Mouse (Mus musculus) kidney, embryonic 14.5 days (tissue): ENCODE data around the gene Pnpla1. TPM values are rescaled to one million over a fixed set of nuclear protein-coding genes. Genes with fewer than 3 reads are reported as not detected.
"Not testable (repeated sequence)": the region's sequence is repeated elsewhere in the genome, so short reads cannot be mapped to it uniquely, and the experiment has no call there.

ENCODE experiments used
- ATAC-seq: fragments of 200-750 bp; cut with Nextera tagmentation; 2 replicates; pipeline ENCODE4 v1.8.0; 2017; ENCODE audit warnings: moderate number of reproducible peaks, mild to moderate bottlenecking, moderate TSS enrichment, moderate library complexity; ENCODE audit not compliant: low FRiP score, low TSS enrichment
- H3K27ac ChIP-seq: fragments of 300-500 bp; sonication (generic); 2 replicates; pipeline ENCODE4 v1.5.1; 2014; ENCODE audit warnings: low read depth, mild to moderate bottlenecking, low read length, moderate library complexity, mixed read lengths
- H3K27me3 ChIP-seq: fragments of 300-500 bp; sonication (generic); 2 replicates; pipeline ENCODE4 v1.6.1; 2014; ENCODE audit warnings: mild to moderate bottlenecking, low read length; ENCODE audit not compliant: control insufficient read depth, insufficient read depth
- H3K36me3 ChIP-seq: fragments of 300-500 bp; sonication (generic); 2 replicates; pipeline ENCODE4 v1.6.1; 2014; ENCODE audit warnings: low read length, mixed read lengths; ENCODE audit not compliant: control insufficient read depth, insufficient read depth
- H3K4me1 ChIP-seq: fragments of 300-500 bp; sonication (generic); 2 replicates; pipeline ENCODE4 v1.6.1; 2014; ENCODE audit warnings: low read length, mixed read lengths; ENCODE audit not compliant: control insufficient read depth, insufficient read depth
- H3K4me2 ChIP-seq: fragments of 300-500 bp; sonication (generic); replicated peaks from 2 replicates; pipeline ENCODE4 v1.6.1; 2014; ENCODE audit warnings: low read depth, mild to moderate bottlenecking, low read length
- H3K4me3 ChIP-seq: fragments of 300-500 bp; sonication (generic); 2 replicates; pipeline ENCODE4 v1.5.1; 2014; ENCODE audit warnings: mild to moderate bottlenecking, low read length
- H3K9ac ChIP-seq: fragments of 300-500 bp; sonication (generic); 2 replicates; pipeline ENCODE4 v1.6.1; 2014; ENCODE audit warnings: low read depth, mild to moderate bottlenecking, low read length, moderate library complexity
- H3K9me3 ChIP-seq: fragments of 300-500 bp; sonication (generic); 2 replicates; pipeline ENCODE4 v1.6.1; 2016; ENCODE audit warnings: low read length; ENCODE audit not compliant: control insufficient read depth
- WGBS: fragments of 180-500 bp; shearing (Covaris S2); extraction: QIAGEN DNeasy Blood & Tissue Kit; methylation state at CpG from one replicate; pipeline ENCODE4 v1.1.7; 2014; 5-methylcytosine and 5-hydroxymethylcytosine counted together
- polyA plus RNA-seq: library from polyadenylated mRNA; unstranded; fragments of >200 nt; fragmentation: Nextera tagmentation; extraction: Ambion mirVana; gene quantifications from 2 replicates; pipeline ENCODE4 v1.2.1, GENCODE M21; 2014

The Pnpla1 gene
- polyA plus RNA-seq, 1 experiment from 2014 or later, result not detected

DNA sequence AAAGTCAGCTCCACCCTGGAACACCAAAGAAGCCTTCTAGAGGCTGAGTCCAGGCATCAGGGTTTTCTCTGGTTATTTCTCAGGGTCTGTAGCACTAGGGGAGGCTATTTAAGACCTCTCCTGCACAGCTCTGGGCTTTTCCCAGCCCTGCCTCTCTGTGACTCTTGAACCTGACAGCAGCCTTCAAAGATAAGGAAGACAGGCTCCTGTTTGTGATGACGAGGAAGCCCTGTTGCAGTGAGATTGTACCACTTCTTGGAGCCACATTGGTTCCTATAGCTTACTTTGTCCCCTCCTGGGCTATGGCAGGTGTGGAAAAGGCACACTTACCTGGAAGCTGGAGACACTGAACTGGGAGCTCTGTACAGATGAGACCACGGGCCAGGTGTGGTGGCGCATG, 25.3 kb upstream of the Pnpla1 start:
- Histone ChIP-seq H3K4me2 (no peak overlapping the region), H3K36me3 (peaks cover 75% of the 10 kb centered on the region), H3K27me3 (no peaks in the 10 kb centered on the region), H3K4me1 (no peaks in the 10 kb centered on the region), H3K9ac (no peak overlapping the region), H3K9me3 (no peaks in the 10 kb centered on the region), H3K4me3 (no peak overlapping the region), H3K27ac (no peak overlapping the region)
- WGBS, result 92% methylated on average over 3 of the region's 3 CpGs
- ATAC-seq, result no peak

DNA sequence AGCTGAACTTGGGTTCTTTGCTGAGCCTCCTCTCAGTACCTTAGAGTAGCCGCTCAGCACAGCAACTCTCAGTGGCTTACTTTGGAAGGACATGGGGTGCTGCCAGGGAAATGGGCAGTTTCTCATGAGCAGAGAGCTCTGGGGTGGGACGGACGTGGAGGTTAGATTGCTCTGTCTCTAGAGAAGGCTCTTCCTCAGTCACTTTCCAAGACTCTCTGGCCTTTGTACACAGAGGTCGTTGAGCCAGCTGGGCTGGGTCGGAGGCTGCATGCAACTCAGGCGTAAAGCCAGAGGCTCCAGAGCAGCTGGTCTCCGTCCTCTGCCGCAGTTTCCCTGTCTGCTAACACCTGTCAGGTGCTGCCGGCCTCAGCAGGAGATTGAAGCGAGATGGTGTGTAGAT, 23.5 kb upstream of the Pnpla1 start:
- Histone ChIP-seq H3K4me3 (no peak overlapping the region), H3K27me3 (no peaks in the 10 kb centered on the region), H3K36me3 (peaks cover 74% of the 10 kb centered on the region), H3K27ac (no peak overlapping the region), H3K4me1 (no peaks in the 10 kb centered on the region), H3K9me3 (peaks cover 3% of the 10 kb centered on the region; the same call in 1 of the 2 replicates), H3K4me2 (no peak overlapping the region), H3K9ac (no peak overlapping the region)
- 45% methylated on average over 10 of the region's 10 CpGs for WGBS
- ATAC-seq, result no peak

DNA sequence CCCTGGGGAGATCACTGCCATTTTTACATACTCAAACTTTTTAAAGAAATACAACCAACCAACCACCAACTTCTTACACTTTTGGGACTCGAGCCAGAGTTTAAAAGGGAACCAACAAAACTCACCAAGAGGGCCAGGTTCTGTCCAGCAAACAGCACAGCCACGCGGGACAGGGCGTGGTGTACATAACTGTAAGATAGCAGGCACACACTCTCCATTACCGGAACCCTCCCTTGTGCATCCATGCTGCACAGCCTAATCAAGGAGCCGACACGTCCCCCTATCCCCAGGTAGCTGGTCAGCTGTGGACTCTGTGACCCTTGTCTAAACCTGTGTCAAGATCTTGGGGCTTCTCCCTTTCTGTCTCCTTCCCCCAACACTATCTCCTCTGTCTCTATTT, 20.4 kb upstream of the Pnpla1 start:
- no peak for ATAC-seq
- Histone ChIP-seq H3K9ac (no peak overlapping the region), H3K9me3 (peaks cover 8% of the 10 kb centered on the region; the same call in 1 of the 2 replicates), H3K4me3 (no peak overlapping the region), H3K4me2 (no peak overlapping the region), H3K36me3 (peaks cover 55% of the 10 kb centered on the region), H3K27ac (no peak overlapping the region), H3K27me3 (no peaks in the 10 kb centered on the region), H3K4me1 (no peaks in the 10 kb centered on the region)
- 85% methylated on average over 7 of the region's 7 CpGs for WGBS

DNA sequence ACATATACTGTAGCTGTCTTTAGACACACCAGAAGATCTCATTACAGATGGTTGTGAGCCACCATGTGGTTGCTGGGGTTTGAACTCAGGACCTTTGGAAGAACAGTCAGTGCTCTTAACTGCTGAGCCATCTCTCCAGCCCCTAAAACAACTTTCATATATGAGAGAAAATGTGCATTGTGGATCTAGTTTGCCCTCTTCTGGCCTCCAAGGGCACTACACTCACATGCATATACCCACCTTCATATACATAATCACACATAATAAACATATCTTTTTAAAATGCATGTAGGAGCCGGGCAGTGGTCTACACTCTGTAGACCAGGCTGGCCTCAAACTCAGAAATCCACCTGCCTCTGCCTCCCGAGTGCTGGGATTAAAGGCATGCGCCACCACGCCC, 16.3 kb upstream of the Pnpla1 start:
- H3K4me1 ChIP-seq, H3K9ac ChIP-seq, H3K4me2 ChIP-seq, H3K4me3 ChIP-seq, ATAC-seq, H3K27ac ChIP-seq, H3K9me3 ChIP-seq, H3K27me3 ChIP-seq: not testable (repeated sequence)
- peaks cover 24% of the 10 kb centered on the region for H3K36me3 ChIP-seq
- WGBS, result over 99% methylated on average over 4 of the region's 4 CpGs

DNA sequence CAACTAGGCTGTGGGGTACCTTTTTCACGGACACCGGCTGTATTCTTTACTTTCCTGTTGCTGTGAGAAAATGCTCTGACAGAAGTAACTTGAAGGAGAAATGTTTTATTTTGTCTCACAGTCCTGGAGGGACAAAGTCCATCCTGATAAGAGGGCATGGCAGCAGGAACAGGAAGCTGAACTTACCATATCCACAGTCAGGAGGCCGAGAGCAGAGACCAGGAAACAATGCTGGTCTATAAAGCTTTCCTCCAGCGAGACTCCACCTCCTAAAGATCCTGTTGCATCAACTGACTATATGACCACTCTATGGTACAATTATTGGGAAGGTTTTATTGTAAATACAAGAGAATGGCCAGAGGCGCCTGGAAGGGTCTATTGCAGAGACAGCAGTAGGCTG, 14.5 kb upstream of the Pnpla1 start:
- Histone ChIP-seq H3K4me3 (no peak overlapping the region), H3K4me1 (peaks cover 6% of the 10 kb centered on the region; the same call in 1 of the 2 replicates), H3K36me3 (peaks cover 7% of the 10 kb centered on the region), H3K9ac (no peak overlapping the region), H3K27ac (no peak overlapping the region), H3K4me2 (no peak overlapping the region), H3K9me3 (peaks cover 8% of the 10 kb centered on the region; the same call in 1 of the 2 replicates), H3K27me3 (no peaks in the 10 kb centered on the region)
- 65% methylated on average over 5 of the region's 5 CpGs for WGBS
- no peak for ATAC-seq

DNA sequence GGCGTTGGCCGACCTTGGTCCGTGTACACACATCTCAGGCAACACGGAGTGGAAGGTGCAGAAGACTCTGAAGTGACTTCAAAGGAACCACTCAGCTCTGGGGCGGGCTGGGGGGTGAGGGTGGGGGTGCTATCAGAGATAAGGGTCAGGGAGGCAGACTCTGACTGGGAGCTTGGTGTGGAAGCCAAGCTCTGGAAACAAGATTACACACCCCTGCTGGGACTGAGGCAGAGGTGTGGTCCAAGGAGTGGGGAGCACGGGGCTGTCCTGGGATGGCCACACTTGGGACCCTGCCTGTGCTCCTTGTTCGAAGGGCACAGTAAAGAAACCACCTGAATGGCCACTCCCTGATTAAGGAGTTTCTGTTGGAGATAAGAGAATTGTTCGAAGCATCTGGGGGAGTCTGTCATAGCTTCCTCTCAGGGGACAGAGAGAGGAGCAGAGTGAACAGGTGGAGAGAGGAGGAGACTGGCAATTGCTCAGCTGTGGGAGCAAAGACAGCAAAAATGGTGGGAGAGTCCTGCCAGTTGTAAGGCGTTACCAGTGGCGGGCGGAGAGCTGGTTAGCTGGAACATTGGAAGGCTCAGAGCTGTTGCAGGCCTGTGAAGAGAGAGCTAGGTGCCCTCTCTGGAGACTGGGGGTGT, 11.1 kb upstream of the Pnpla1 start:
- Histone ChIP-seq H3K4me1 (peaks cover 6% of the 10 kb centered on the region; the same call in 1 of the 2 replicates), H3K9me3 (no peaks in the 10 kb centered on the region), H3K36me3 (no peaks in the 10 kb centered on the region), H3K27me3 (no peaks in the 10 kb centered on the region), H3K9ac (no peak overlapping the region), H3K27ac (no peak overlapping the region), H3K4me2 (no peak overlapping the region), H3K4me3 (no peak overlapping the region)
- ATAC-seq, result no peak
- 68% methylated on average over 11 of the region's 11 CpGs for WGBS

DNA sequence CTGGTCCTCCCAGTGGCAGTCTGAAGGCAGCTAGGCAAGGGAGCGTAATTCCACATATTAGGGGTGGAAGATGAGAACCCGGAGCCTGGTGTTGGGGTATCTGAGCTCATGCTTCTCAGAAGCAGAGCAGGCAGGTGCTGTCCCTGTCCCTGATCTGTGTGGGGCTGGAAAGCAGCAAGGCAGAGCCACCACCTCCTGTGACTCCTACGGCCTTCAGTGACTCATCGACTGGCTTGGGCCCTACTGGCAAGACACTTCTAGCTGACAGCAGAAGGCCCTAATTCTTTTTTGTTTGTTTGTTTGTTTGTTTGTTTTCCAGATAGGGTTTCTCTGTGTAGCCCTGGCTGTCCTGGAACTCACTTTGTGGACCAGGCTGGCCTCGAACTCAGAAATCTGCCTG, 7.7 kb upstream of the Pnpla1 start:
- ATAC-seq, result no peak
- Histone ChIP-seq H3K4me1 (peaks cover 6% of the 10 kb centered on the region; the same call in 1 of the 2 replicates), H3K9ac (no peak overlapping the region), H3K4me3 (no peak overlapping the region), H3K27ac (no peak overlapping the region), H3K9me3 (0 out of 2 replicates have a peak, but pooled peaks cover 3% of the 10 kb centered on the region), H3K27me3 (no peaks in the 10 kb centered on the region), H3K4me2 (no peak overlapping the region), H3K36me3 (no peaks in the 10 kb centered on the region)
- WGBS, result 90% methylated on average over 5 of the region's 5 CpGs

DNA sequence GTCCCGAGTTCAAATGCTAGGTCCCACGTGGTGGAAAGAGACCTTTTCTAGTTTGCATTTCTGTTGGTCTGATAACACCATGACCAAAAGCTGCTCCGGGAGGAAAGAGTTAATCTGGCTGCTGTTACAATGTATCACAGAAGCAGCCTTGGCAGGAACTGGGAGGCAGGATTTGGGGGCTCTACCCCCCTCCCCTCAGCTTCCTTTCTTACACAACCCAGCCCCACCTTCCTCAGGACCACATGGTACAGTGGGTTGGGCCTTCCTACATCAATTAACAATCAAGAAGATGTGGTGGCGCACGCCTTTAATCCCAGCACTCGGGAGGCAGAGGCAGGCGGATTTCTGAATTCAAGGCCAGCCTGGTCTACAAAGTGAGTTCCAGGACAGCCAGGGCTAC, 3.8 kb upstream of the Pnpla1 start:
- H3K27ac ChIP-seq, result no peak overlapping the region
- H3K9me3 ChIP-seq, result peaks cover 10% of the 10 kb centered on the region; the same call in 1 of the 2 replicates
- H3K4me2 ChIP-seq, result no peak overlapping the region
- ATAC-seq, result no peak
- no peaks in the 10 kb centered on the region for H3K27me3 ChIP-seq
- H3K36me3 ChIP-seq, result no peaks in the 10 kb centered on the region
- H3K9ac ChIP-seq, result no peak overlapping the region
- H3K4me3 ChIP-seq, result no peak overlapping the region
- no peaks in the 10 kb centered on the region for H3K4me1 ChIP-seq
- WGBS, result 87% methylated on average over 7 of the region's 7 CpGs

DNA sequence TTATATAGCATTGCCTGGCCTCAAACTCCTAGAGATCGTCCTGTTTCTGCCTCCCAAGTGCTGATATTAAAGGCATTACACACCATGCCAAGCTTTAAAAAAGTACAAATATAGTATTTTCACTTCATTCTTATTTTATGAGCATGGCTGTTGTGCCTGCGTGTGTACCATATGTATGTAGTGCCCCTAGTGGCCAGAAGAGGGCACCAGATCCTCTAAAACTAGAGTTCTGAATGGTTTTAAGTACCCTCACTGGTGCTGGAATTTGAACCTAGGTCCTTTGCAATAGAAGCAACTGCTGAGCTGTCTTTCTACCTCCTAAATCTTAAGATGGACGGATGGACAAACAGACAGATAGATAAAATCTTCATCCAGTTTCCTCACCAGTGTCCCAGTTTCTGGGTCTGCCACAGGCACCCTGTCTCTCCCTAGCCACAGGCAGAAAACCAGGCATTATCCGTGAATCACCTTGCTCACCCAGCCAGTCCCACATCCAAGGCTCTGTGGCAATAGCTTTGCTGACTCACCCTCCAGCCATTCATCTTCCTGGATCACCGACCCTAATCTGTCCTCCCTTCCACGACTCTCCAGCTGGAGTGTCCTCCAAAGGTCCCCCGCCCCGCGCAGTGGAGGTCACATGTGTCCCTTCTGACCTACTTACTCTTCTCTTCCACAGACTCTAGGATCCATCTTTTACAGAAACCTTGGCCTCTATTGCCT, 2.9 kb upstream of the Pnpla1 start:
- Histone ChIP-seq H3K4me1 (no peaks in the 10 kb centered on the region), H3K4me3 (no peak overlapping the region), H3K36me3 (no peaks in the 10 kb centered on the region), H3K9ac (no peak overlapping the region), H3K27me3 (no peaks in the 10 kb centered on the region), H3K9me3 (peaks cover 10% of the 10 kb centered on the region; the same call in 1 of the 2 replicates), H3K4me2 (no peak overlapping the region), H3K27ac (peak overlapping the region; percentile 19; the same call in 1 of the 2 replicates)
- ATAC-seq, result 0 out of 2 replicates have a peak, but pooled peaks have one; percentile 29
- WGBS, result 50% methylated on average over 9 of the region's 9 CpGs
